Mouse (Mus musculus) megakaryocyte, embryonic 14.5 days (primary cell): ENCODE results near the gene Dad1.

Source experiments
- FLI1 ChIP-seq: IDR thresholded peaks from 2 replicates; pipeline ENCODE4 v1.6.1; 2012; ENCODE audit warnings: low read length, inconsistent platforms, mixed read lengths
- GATA1 ChIP-seq: IDR thresholded peaks from 3 replicates; pipeline ENCODE4 v1.6.1; 2012; ENCODE audit warnings: mixed read lengths, low read length, inconsistent platforms, borderline replicate concordance

GRCm38 (mm10) chr14:54214901-54215300 is 39.0 kb downstream of the Dad1 start:
- TF ChIP-seq GATA1 = no peak
- no peak for TF ChIP-seq FLI1
